Mouse (Mus musculus) hindbrain, embryonic 12.5 days (tissue): ENCODE data around the gene Tgm2. TPM values are rescaled to one million over a fixed set of nuclear protein-coding genes. Genes with fewer than 3 reads are reported as not detected.

Experiments
- ATAC-seq: fragments of 200-750 bp; cut with Nextera tagmentation; 2 replicates; pipeline ENCODE4 v1.8.0; 2017; ENCODE audit warnings: moderate TSS enrichment; ENCODE audit not compliant: low FRiP score
- H3K27ac ChIP-seq: fragments of 300-500 bp; sonication (generic); 2 replicates; pipeline ENCODE4 v1.5.1; 2016; ENCODE audit warnings: mild to moderate bottlenecking
- H3K27me3 ChIP-seq: fragments of 300-500 bp; sonication (generic); 2 replicates; pipeline ENCODE4 v1.6.1; 2016; ENCODE audit warnings: mild to moderate bottlenecking
- H3K36me3 ChIP-seq: fragments of 300-500 bp; sonication (generic); 2 replicates; pipeline ENCODE4 v1.6.1; 2016; ENCODE audit warnings: mild to moderate bottlenecking
- H3K4me1 ChIP-seq: fragments of 300-500 bp; sonication (generic); 2 replicates; pipeline ENCODE4 v1.6.1; 2016
- H3K4me2 ChIP-seq: fragments of 300-500 bp; sonication (generic); replicated peaks from 2 replicates; pipeline ENCODE4 v1.6.1; 2016; ENCODE audit warnings: mild to moderate bottlenecking
- H3K4me3 ChIP-seq: fragments of 300-500 bp; sonication (generic); 2 replicates; pipeline ENCODE4 v1.5.1; 2016; ENCODE audit warnings: mild to moderate bottlenecking
- H3K9ac ChIP-seq: fragments of 300-500 bp; sonication (generic); 2 replicates; pipeline ENCODE4 v1.6.1; 2016; ENCODE audit warnings: mild to moderate bottlenecking, moderate library complexity
- H3K9me3 ChIP-seq: fragments of 300-500 bp; sonication (generic); replicated peaks from 2 replicates; pipeline ENCODE4 v1.6.1; 2016; ENCODE audit warnings: mild to moderate bottlenecking
- WGBS: fragments of 180-500 bp; shearing (Covaris S2); methylation state at CpG from one replicate; pipeline ENCODE4 v1.1.7; 2016; 5-methylcytosine and 5-hydroxymethylcytosine counted together
- polyA plus RNA-seq: library from polyadenylated mRNA; unstranded; fragments of >200 nt; fragmentation: Nextera tagmentation; extraction: Ambion mirVana; gene quantifications from 2 replicates; pipeline ENCODE4 v1.2.1, GENCODE M21; 2016

The Tgm2 gene
- 9.9 and 11.1 TPM in 2 replicates for polyA plus RNA-seq

- peak within 1 kb of the TSS; percentile 61 for H3K4me2 ChIP-seq
- peak; percentile 42; the same call in 1 of the 2 replicates for ATAC-seq
- H3K4me3 ChIP-seq = peak within 1 kb of the TSS; percentile 32
- H3K4me1 ChIP-seq = peaks cover 12% of the 10 kb centered on the region
- under 1% methylated on average over 32 of the region's 33 CpGs for WGBS
- peak within 1 kb of the TSS; percentile 44; the same call in 1 of the 2 replicates for H3K9ac ChIP-seq
- H3K36me3 ChIP-seq = no peaks in the 10 kb centered on the region
- H3K27ac ChIP-seq = no peak within 1 kb of the TSS
- 0 out of 2 replicates have a peak, but pooled peaks cover 3% of the 10 kb centered on the region for H3K9me3 ChIP-seq
- H3K27me3 ChIP-seq = peaks cover 22% of the 10 kb centered on the region
Observed at GRCm38 (mm10) chr2:158146223-158146622, at the start of gene Tgm2. Gene Tgm2 (minus strand): TSS chr2:158146436.

GRCm38 (mm10) chr2:158194945-158195640 lies 48.9 kb upstream of the Tgm2 start:
- Histone ChIP-seq H3K4me3 (no peak overlapping the region), H3K36me3 (no peaks in the 10 kb centered on the region), H3K9ac (no peak overlapping the region), H3K9me3 (no peaks in the 10 kb centered on the region), H3K4me1 (peaks cover 22% of the 10 kb centered on the region), H3K4me2 (no peak overlapping the region), H3K27me3 (no peaks in the 10 kb centered on the region), H3K27ac (0 out of 2 replicates have a peak overlapping the region, but pooled peaks have one; percentile 8)
- 12% methylated on average over 10 of the region's 10 CpGs for WGBS
- no peak for ATAC-seq

DNA sequence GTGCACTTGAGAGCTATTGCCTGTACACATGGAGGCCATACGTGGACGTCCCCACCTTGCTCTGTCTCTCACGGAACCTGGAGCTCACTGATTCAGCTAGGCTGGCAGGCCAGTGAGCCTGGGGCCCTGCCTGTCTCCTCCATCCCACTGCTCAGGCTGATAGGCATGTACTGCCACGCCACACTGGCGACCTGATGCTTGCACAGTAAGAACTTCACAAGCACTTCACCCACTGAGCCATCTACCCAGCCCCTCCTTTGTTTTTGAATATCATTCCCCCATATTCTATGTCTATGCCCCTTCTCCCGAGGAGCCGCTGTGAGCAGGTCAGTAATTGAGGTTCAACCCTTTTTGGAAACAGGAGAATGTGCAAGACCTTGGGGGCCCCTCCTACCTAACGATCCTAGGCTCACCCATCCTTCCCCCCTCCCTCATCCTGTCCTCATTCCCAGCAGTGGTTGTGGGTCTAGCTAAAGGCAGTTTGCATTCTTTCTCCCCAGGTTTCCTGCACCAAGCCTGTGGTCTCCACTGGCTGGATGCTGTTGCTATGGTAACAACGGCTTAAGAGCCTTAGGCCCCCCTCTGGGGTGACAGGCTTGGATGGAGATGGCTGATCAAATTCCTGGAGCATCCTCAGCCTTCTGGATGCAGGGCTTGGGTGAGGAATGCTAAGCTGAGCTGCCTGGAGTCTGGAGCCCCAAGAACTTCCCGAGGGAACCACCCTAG lies 47.5 kb upstream of the Tgm2 start:
- peak; percentile 42 for ATAC-seq
- H3K4me1 ChIP-seq = peaks cover 26% of the 10 kb centered on the region
- no peaks in the 10 kb centered on the region for H3K9me3 ChIP-seq
- 27% methylated on average over 10 of the region's 10 CpGs for WGBS
- no peak overlapping the region for H3K9ac ChIP-seq
- H3K4me3 ChIP-seq = no peak overlapping the region
- H3K27me3 ChIP-seq = no peaks in the 10 kb centered on the region
- H3K27ac ChIP-seq = peak overlapping the region; percentile 67
- no peaks in the 10 kb centered on the region for H3K36me3 ChIP-seq
- H3K4me2 ChIP-seq = no peak overlapping the region

DNA sequence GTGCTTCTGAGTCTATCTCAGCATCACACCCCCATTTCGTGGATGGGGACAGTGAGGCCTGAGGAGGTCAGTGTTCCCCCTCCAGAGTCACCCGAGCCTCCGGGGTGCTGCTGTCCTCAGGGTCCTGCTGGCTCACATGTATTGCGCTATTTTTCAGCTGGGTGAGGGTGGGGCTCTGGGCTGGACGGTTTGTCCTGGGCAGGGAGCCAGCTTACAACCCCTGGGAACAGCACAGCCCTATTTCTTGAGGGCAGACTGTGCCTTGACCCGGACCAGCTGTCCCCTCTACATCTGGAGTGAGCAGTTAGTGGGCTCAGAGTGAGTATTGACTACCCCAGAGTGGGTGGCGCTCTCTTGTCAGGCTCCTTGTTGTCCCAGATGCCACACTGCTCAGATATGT lies 44.9 kb upstream of the Tgm2 start:
- H3K4me2 ChIP-seq = no peak overlapping the region
- WGBS = 75% methylated on average over 7 of the region's 7 CpGs
- no peaks in the 10 kb centered on the region for H3K36me3 ChIP-seq
- H3K9ac ChIP-seq = no peak overlapping the region
- H3K4me3 ChIP-seq = no peak overlapping the region
- H3K27ac ChIP-seq = no peak overlapping the region
- no peaks in the 10 kb centered on the region for H3K27me3 ChIP-seq
- peaks cover 30% of the 10 kb centered on the region for H3K4me1 ChIP-seq
- no peak for ATAC-seq
- H3K9me3 ChIP-seq = no peaks in the 10 kb centered on the region

DNA sequence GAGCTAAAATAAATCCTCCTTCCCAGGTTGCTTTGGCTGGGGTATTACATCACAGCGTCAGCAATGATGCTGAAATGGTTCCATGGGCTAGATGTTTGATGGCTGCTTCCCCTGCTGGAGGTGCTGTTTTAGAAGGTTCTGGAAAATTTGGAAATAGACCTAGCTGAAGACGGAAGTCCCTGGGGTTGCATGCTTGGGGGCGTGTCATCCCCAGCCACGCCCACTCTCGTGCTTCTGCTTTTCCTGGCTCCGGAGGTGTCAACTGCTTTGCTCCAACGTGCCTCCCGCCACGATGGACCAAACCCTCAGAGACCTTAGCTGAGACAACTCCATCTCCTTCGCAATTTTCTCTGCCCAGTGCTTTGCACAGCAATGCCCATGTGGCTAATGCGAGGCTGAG lies 43.2 kb upstream of the Tgm2 start:
- Histone ChIP-seq H3K4me3 (no peak overlapping the region), H3K4me2 (no peak overlapping the region), H3K9me3 (no peaks in the 10 kb centered on the region), H3K9ac (no peak overlapping the region), H3K36me3 (no peaks in the 10 kb centered on the region), H3K27me3 (no peaks in the 10 kb centered on the region), H3K27ac (no peak overlapping the region), H3K4me1 (peaks cover 21% of the 10 kb centered on the region)
- WGBS = 82% methylated on average over 11 of the region's 11 CpGs
- no peak for ATAC-seq

DNA sequence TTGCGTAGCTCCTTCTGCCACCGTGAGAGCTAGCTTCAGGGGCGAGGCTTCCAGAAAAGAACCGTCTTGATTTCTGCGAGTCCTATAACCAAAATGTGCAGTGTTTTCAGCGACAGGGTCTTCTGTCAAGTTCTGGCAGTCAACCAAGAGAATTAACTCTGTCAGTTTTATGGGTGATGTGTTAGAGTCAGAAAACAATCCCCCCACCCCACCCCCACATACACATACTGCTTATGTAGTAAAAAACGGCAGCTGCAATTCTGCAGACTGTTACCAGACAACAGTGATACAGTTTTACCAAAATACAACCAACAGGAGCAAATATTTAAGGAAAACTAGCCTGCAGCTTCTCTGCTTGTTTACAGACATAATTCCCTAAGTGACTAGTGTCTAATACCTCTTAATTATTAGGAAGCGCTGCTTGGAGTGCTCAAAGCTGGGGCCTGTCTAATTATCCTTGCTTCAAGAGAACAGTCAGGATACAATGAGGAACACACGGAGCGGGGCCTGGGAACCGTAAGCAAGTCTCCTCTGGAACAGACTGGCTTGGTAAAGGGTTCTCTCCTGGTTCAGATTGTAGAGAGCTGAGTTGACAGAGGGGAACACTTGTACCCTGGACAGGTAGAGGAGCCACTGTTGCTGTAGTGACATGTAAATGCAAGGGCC lies 40.1 kb upstream of the Tgm2 start:
- H3K4me1 ChIP-seq = peaks cover 7% of the 10 kb centered on the region
- no peak overlapping the region for H3K4me3 ChIP-seq
- H3K27me3 ChIP-seq = no peaks in the 10 kb centered on the region
- no peaks in the 10 kb centered on the region for H3K36me3 ChIP-seq
- H3K9me3 ChIP-seq = no peaks in the 10 kb centered on the region
- H3K4me2 ChIP-seq = no peak overlapping the region
- WGBS = 75% methylated on average over 11 of the region's 11 CpGs
- H3K9ac ChIP-seq = no peak overlapping the region
- H3K27ac ChIP-seq = peak overlapping the region; percentile 12; the same call in 1 of the 2 replicates
- no peak for ATAC-seq

DNA sequence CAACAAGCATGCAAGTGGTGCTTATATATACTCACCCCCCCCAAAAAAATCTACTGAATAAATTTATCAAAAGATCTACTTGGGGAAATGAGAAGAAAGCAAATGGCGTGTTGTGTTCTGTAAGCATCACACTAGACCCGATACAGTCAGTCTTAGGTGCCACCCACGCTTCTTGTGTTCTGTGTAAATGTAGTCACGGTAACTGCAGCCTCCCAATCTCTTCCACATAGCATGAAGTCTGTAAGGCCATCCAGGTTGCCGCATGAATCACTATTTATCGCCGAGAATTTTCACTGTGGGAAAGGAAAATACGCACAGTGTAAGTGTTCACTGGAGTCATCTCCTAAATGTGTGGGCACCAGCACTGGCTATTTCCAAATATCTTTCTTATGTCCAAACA lies 37.0 kb upstream of the Tgm2 start:
- Histone ChIP-seq H3K9me3 (no peaks in the 10 kb centered on the region), H3K4me1 (peaks cover 18% of the 10 kb centered on the region), H3K4me3 (no peak overlapping the region), H3K4me2 (no peak overlapping the region), H3K9ac (no peak overlapping the region), H3K27me3 (no peaks in the 10 kb centered on the region), H3K27ac (no peak overlapping the region), H3K36me3 (no peaks in the 10 kb centered on the region)
- no peak for ATAC-seq
- WGBS = 93% methylated on average over 8 of the region's 8 CpGs

GRCm38 (mm10) chr2:158181932-158182331 lies 35.7 kb upstream of the Tgm2 start:
- Histone ChIP-seq H3K4me3 (no peak overlapping the region), H3K36me3 (no peaks in the 10 kb centered on the region), H3K27me3 (no peaks in the 10 kb centered on the region), H3K9me3 (no peaks in the 10 kb centered on the region), H3K4me2 (no peak overlapping the region), H3K4me1 (peaks cover 24% of the 10 kb centered on the region), H3K27ac (peak overlapping the region; percentile 78), H3K9ac (no peak overlapping the region)
- WGBS = 44% methylated on average over 6 of the region's 6 CpGs
- peak; percentile 57 for ATAC-seq

- Histone ChIP-seq H3K9me3 (no peaks in the 10 kb centered on the region), H3K4me2 (no peak overlapping the region), H3K36me3 (no peaks in the 10 kb centered on the region), H3K27me3 (no peaks in the 10 kb centered on the region), H3K4me1 (peaks cover 20% of the 10 kb centered on the region), H3K4me3 (no peak overlapping the region), H3K9ac (no peak overlapping the region), H3K27ac (peak overlapping the region; percentile 78; the same call in 1 of the 2 replicates)
- WGBS = 39% methylated on average over 9 of the region's 9 CpGs
- no peak for ATAC-seq
Observed at GRCm38 (mm10) chr2:158180797-158181196, 34.6 kb upstream of the Tgm2 start.

DNA sequence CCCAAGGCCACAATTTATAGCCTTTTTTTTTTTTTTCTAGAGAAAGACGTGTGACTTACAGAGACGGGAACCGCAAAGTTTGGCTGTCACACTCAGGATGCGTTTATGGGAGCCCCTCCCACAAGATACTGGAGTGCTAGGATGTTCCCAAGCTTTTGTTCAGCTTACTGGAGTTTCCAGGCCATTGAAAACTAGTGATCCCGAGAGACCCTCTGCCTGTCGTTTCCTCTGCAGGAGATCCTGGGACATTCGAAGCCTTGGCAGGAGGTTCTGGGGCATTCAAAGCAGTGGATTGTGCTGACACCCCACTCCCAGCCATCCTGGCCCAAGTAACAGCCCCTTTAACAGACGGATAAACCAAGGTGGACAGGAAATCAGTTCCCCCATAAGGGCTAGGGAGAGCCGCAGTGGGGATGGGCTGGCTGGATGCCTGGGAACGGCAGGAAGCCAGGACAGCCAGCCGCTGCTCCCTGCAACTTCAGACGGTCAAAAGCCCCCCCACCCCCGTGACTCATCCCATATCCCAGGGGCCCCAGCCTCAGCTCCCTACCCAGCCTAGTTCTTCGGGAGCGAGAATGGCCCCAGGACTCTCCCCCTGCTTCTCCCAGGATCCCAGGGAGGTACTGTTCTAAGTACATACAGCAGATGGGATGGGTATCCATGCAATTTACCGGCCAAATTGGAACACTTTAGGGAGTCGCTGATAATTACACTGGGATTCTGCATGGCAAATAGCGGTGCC lies 33.3 kb upstream of the Tgm2 start:
- H3K4me2 ChIP-seq = peak overlapping the region; percentile 45
- peak overlapping the region; percentile 23 for H3K4me3 ChIP-seq
- no peaks in the 10 kb centered on the region for H3K36me3 ChIP-seq
- H3K4me1 ChIP-seq = peaks cover 20% of the 10 kb centered on the region
- 17% methylated on average over 18 of the region's 18 CpGs for WGBS
- no peaks in the 10 kb centered on the region for H3K27me3 ChIP-seq
- H3K9me3 ChIP-seq = no peaks in the 10 kb centered on the region
- no peak overlapping the region for H3K27ac ChIP-seq
- no peak for ATAC-seq
- H3K9ac ChIP-seq = 0 out of 2 replicates have a peak overlapping the region, but pooled peaks have one; percentile 29

DNA sequence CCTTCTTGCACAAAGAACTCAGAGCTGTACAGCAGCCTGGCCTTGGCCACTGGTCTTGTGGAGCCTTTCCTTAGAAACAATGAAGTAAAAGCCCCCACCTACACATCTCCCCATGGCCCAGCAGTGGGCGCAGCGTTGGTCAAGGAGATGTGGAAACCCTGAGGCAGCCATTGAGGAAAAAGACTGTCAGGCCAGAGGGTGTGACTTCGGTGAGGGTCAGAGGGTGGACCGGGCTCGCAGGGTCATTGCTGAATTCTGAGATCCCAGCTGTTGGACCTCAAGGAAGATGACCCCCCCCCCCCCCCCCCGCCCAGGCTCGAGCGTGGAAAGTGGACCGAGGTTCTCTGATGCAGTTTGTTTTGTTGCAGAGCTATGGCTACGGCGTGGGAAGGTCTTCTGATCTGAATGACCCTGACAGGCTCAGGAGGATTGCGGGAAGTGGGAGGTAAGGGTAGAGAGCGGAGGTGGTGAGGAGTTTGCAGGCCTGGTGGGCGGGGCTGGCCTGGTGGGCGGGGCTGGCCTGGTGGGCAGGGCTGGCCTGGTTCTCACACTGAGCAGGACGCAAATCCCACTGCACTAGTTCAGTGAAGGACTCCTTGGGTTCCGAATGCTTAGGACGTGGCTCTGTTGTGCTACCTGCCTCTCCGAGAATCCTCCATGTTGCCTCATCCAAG lies 32.6 kb upstream of the Tgm2 start:
- Histone ChIP-seq H3K36me3 (no peaks in the 10 kb centered on the region), H3K9ac (peak overlapping the region; percentile 29; the same call in 1 of the 2 replicates), H3K4me1 (peaks cover 20% of the 10 kb centered on the region), H3K27me3 (no peaks in the 10 kb centered on the region), H3K9me3 (no peaks in the 10 kb centered on the region), H3K4me3 (peak overlapping the region; percentile 23), H3K4me2 (peak overlapping the region; percentile 45), H3K27ac (peak overlapping the region; percentile 62; the same call in 1 of the 2 replicates)
- WGBS = 12% methylated on average over 17 of the region's 19 CpGs
- no peak for ATAC-seq
